Mouse (Mus musculus) midbrain, embryonic 11.5 days (tissue): ENCODE results near the gene Hip1. TPM values are rescaled to one million over a fixed set of nuclear protein-coding genes. Genes with fewer than 3 reads are reported as not detected.

Experiments used
- ATAC-seq: fragments of 200-750 bp; cut with Nextera tagmentation; 2 replicates; pipeline ENCODE4 v1.8.0; 2017; ENCODE audit warnings: moderate TSS enrichment, moderate library complexity; ENCODE audit not compliant: low FRiP score
- DNase-seq: peaks from one replicate; pipeline ENCODE4 v3.0.0; 2015; ENCODE audit warnings: low spot score; ENCODE audit errors: missing footprints
- H3K27ac ChIP-seq: fragments of 300-500 bp; sonication (generic); 2 replicates; pipeline ENCODE4 v1.5.1; 2014; ENCODE audit warnings: low read depth, low read length
- H3K27me3 ChIP-seq: fragments of 300-500 bp; sonication (generic); 2 replicates; pipeline ENCODE4 v1.6.1; 2014; ENCODE audit warnings: mild to moderate bottlenecking, low read length, moderate library complexity, mixed read lengths; ENCODE audit not compliant: control insufficient read depth, insufficient read depth
- H3K36me3 ChIP-seq: fragments of 300-500 bp; sonication (generic); 2 replicates; pipeline ENCODE4 v1.6.1; 2014; ENCODE audit warnings: mild to moderate bottlenecking, low read length, moderate library complexity, mixed read lengths; ENCODE audit not compliant: control insufficient read depth, insufficient read depth
- H3K4me1 ChIP-seq: fragments of 300-500 bp; sonication (generic); 2 replicates; pipeline ENCODE4 v1.6.1; 2014; ENCODE audit warnings: low read length; ENCODE audit not compliant: control insufficient read depth, insufficient read depth
- H3K4me2 ChIP-seq: fragments of 300-500 bp; sonication (generic); 2 replicates; pipeline ENCODE4 v1.6.1; 2014; ENCODE audit warnings: mild to moderate bottlenecking, moderate library complexity
- H3K4me3 ChIP-seq: fragments of 300-500 bp; sonication (generic); 2 replicates; pipeline ENCODE4 v1.5.1; 2014; ENCODE audit warnings: low read depth, low read length
- H3K9ac ChIP-seq: fragments of 300-500 bp; sonication (generic); 2 replicates; pipeline ENCODE4 v1.6.1; 2014; ENCODE audit warnings: low read length
- H3K9me3 ChIP-seq: fragments of 300-500 bp; sonication (generic); 2 replicates; pipeline ENCODE4 v1.6.1; 2016; ENCODE audit warnings: low read length; ENCODE audit not compliant: control insufficient read depth
- WGBS: fragments of 180-500 bp; shearing (Covaris S2); extraction: QIAGEN DNeasy Blood & Tissue Kit; methylation state at CpG from one replicate; pipeline ENCODE4 v1.1.7; 2014; 5-methylcytosine and 5-hydroxymethylcytosine counted together
- polyA plus RNA-seq: library from polyadenylated mRNA; unstranded; fragments of >200 nt; fragmentation: Nextera tagmentation; extraction: Ambion mirVana; gene quantifications from 2 replicates; pipeline ENCODE4 v1.2.1, GENCODE M21; 2014

Gene Hip1
- polyA plus RNA-seq, 1 experiment from 2014 or later, result 49.4 TPM

GRCm38 (mm10) chr5:135524660-135525560 lies 20.0 kb downstream of the Hip1 start:
- no peaks in the 10 kb centered on the region for H3K27me3 ChIP-seq
- WGBS, result 84% methylated on average over 11 of the region's 11 CpGs
- ATAC-seq, result no peak

GRCm38 (mm10) chr5:135524087-135524486 lies 20.8 kb downstream of the Hip1 start:
- Histone ChIP-seq H3K4me3 (no peak overlapping the region), H3K9me3 (no peaks in the 10 kb centered on the region), H3K4me2 (no peak overlapping the region), H3K36me3 (no peaks in the 10 kb centered on the region), H3K9ac (no peak overlapping the region), H3K4me1 (0 out of 2 replicates have a peak, but pooled peaks cover 2% of the 10 kb centered on the region), H3K27me3 (no peaks in the 10 kb centered on the region), H3K27ac (no peak overlapping the region)
- DNase-seq, result peak; percentile 17
- ATAC-seq, result no peak
- 93% methylated on average over 2 of the region's 2 CpGs for WGBS

More at GRCm38 (mm10) chr5:135524660-135525560, 20.0 kb downstream of the Hip1 start:
- Histone ChIP-seq H3K4me3 (no peak overlapping the region), H3K9ac (no peak overlapping the region), H3K9me3 (no peaks in the 10 kb centered on the region), H3K36me3 (no peaks in the 10 kb centered on the region), H3K4me1 (0 out of 2 replicates have a peak, but pooled peaks cover 2% of the 10 kb centered on the region), H3K4me2 (no peak overlapping the region), H3K27ac (no peak overlapping the region)
- peak; percentile 23 for DNase-seq

- Histone ChIP-seq H3K4me1 (no peaks in the 10 kb centered on the region), H3K27me3 (no peaks in the 10 kb centered on the region), H3K4me2 (no peak overlapping the region), H3K27ac (no peak overlapping the region), H3K36me3 (no peaks in the 10 kb centered on the region), H3K4me3 (no peak overlapping the region), H3K9me3 (no peaks in the 10 kb centered on the region), H3K9ac (no peak overlapping the region)
- DNase-seq, result peak; percentile 49
- ATAC-seq, result no peak
- 85% methylated on average over 9 of the region's 9 CpGs for WGBS
These were observed 22.7 kb downstream of the Hip1 start for GRCm38 (mm10) chr5:135522111-135522722.

- H3K4me1 ChIP-seq, result no peaks in the 10 kb centered on the region
- peaks cover 4% of the 10 kb centered on the region; the same call in 1 of the 2 replicates for H3K36me3 ChIP-seq
- H3K9me3 ChIP-seq, result no peaks in the 10 kb centered on the region
- no peak overlapping the region for H3K4me2 ChIP-seq
- no peak overlapping the region for H3K27ac ChIP-seq
- 88% methylated on average over 5 of the region's 5 CpGs for WGBS
- no peak overlapping the region for H3K9ac ChIP-seq
- H3K4me3 ChIP-seq, result no peak overlapping the region
- no peak for ATAC-seq
- no peaks in the 10 kb centered on the region for H3K27me3 ChIP-seq
- no peak for DNase-seq
These were observed 27.5 kb downstream of the Hip1 start for GRCm38 (mm10) chr5:135517348-135517883.

- DNase-seq (no peak), ATAC-seq (no peak)
- H3K27me3 ChIP-seq, result no peaks in the 10 kb centered on the region
- no peaks in the 10 kb centered on the region for H3K9me3 ChIP-seq
- H3K9ac ChIP-seq, result no peak overlapping the region
- H3K4me2 ChIP-seq, result no peak overlapping the region
- no peak overlapping the region for H3K4me3 ChIP-seq
- H3K27ac ChIP-seq, result no peak overlapping the region
- peaks cover 4% of the 10 kb centered on the region; the same call in 1 of the 2 replicates for H3K36me3 ChIP-seq
- no peaks in the 10 kb centered on the region for H3K4me1 ChIP-seq
- 59% methylated on average over 4 of the region's 4 CpGs for WGBS
These were observed 31.8 kb downstream of the Hip1 start for GRCm38 (mm10) chr5:135513131-135513530.

GRCm38 (mm10) chr5:135511105-135511504 lies 33.8 kb downstream of the Hip1 start:
- H3K9me3 ChIP-seq, result no peaks in the 10 kb centered on the region
- H3K4me1 ChIP-seq, result no peaks in the 10 kb centered on the region
- 63% methylated on average over 5 of the region's 5 CpGs for WGBS
- H3K4me2 ChIP-seq, result no peak overlapping the region
- no peak overlapping the region for H3K4me3 ChIP-seq
- no peak overlapping the region for H3K9ac ChIP-seq
- H3K27ac ChIP-seq, result no peak overlapping the region
- no peak for DNase-seq
- H3K36me3 ChIP-seq, result no peaks in the 10 kb centered on the region
- no peaks in the 10 kb centered on the region for H3K27me3 ChIP-seq
- ATAC-seq, result no peak

- no peak overlapping the region for H3K4me3 ChIP-seq
- no peaks in the 10 kb centered on the region for H3K27me3 ChIP-seq
- ATAC-seq (no peak), DNase-seq (no peak)
- no peak overlapping the region for H3K9ac ChIP-seq
- 88% methylated on average over 3 of the region's 3 CpGs for WGBS
- no peaks in the 10 kb centered on the region for H3K9me3 ChIP-seq
- no peaks in the 10 kb centered on the region for H3K36me3 ChIP-seq
- no peak overlapping the region for H3K4me2 ChIP-seq
- no peak overlapping the region for H3K27ac ChIP-seq
- H3K4me1 ChIP-seq, result no peaks in the 10 kb centered on the region
These were observed 36.6 kb downstream of the Hip1 start for GRCm38 (mm10) chr5:135508284-135508683.

GRCm38 (mm10) chr5:135507561-135508273 lies 37.2 kb downstream of the Hip1 start:
- DNase-seq, result no peak
- H3K4me1 ChIP-seq, result no peaks in the 10 kb centered on the region
- no peaks in the 10 kb centered on the region for H3K36me3 ChIP-seq
- H3K4me3 ChIP-seq, result no peak overlapping the region
- H3K4me2 ChIP-seq, result no peak overlapping the region
- no peak overlapping the region for H3K27ac ChIP-seq
- H3K27me3 ChIP-seq, result no peaks in the 10 kb centered on the region
- H3K9ac ChIP-seq, result no peak overlapping the region
- no peaks in the 10 kb centered on the region for H3K9me3 ChIP-seq
- WGBS, result 75% methylated on average over 18 of the region's 18 CpGs
- no peak for ATAC-seq
